Mouse (Mus musculus): ENCODE measurements around the gene Daglb.
"Not testable (repeated sequence)": the region's sequence is repeated elsewhere in the genome, so short reads cannot be mapped to it uniquely, and the experiment has no call there.

Gene Daglb

DNA sequence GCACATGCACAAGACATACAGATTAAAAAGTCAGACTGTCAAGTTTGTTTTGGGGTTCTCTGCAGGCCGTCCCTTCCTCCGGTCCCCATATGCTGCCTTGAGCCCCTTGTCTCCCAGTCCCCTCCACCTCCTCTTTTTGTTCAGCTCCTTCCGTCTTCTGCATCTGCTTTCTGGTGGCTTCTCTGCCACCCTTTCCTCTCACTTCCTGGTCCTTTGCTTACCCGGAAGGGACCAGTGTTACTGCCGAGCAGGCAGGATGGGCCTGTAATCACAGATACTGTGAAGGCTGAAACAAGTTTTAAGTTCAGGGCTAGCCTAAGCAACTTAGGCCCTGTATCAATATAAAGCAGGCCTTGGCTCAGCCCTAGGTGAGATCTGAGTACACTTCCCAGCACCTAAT is 23.6 kb downstream of the Daglb start:
- no peak for DNase-seq

- no peak for DNase-seq
Measured at GRCm38 (mm10) chr5:143489749-143490342, 25.5 kb downstream of the Daglb start.

DNA sequence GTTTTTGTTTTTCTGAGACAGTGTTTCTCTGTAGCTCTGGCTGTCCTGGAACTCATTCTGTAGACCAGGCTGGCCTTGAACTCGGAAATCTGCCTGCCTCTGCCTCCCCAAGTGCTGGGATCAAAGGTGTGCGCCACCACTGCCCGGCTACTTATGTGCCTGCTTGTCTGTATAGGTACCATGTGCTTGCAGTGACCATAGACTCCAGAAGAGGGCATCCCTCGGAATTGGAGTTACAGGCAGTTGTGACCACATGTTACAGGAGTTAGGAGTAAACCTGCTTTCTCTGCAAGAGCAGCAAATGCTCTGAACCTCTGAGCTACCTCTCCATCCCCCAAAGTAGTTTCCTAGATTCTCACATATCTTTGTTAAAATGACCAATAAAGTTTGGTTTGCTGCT is 27.4 kb downstream of the Daglb start:
- no peak for DNase-seq

DNA sequence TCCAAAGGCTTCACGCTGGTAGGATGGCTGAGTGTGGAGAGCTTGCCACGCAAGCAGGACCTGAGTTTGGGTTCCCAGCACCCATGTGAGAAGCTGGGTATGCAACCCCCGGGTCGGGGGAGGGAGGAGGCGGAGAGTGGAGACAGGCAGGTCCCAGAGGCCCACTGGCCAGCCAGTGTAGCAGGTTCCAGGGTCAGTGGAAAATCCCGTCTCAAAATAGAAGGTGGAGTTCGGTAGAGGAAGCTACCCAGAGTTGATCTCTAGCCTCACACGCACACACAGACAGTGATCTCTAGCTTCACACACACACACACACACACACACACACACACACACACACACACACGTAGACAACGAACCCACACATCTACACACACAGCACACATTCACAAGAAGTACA is 28.8 kb downstream of the Daglb start:
- DNase-seq: no peak

GRCm38 (mm10) chr5:143495708-143496107 is 31.3 kb downstream of the Daglb start:
- DNase-seq: no peak

DNA sequence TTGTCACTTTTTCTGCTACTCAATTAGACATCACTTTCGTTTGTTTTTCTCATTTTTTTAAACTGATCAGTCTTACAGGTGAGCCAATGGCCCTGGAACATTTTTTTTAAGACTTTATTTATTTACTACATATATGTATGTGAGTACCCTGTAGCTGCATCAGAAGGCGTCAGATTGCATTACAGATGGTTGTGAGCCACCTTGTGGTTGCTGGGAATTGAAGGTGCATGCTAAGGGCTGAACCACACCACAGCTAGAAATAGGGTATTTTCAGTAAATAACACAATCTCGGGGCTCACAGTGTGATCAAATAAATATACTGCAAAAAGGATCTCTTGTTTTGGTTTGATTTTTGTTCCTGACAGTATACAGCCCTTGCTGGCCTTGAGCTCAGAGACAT is 33.1 kb downstream of the Daglb start:
- no peak for DNase-seq

GRCm38 (mm10) chr5:143499197-143499596 is 34.8 kb downstream of the Daglb start:
- no peak for DNase-seq

DNA sequence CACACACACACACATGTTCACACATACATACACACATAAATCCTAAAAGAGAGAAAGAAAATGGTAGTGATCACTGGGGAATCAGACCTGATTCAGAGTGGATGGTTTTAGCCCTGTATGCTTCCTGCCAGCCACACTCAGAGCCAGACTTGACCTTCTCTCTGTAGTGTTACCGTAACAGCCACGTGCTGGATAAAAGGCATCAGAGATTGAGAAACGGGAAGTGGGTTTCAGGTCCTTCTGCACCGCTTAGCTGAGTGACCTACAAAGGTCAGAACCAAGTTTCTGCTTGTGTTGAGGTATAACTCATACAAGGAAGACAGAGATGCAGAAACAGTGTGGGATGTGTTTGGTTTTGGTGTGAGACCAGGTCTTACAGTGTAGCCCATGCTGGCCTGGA is 35.3 kb downstream of the Daglb start:
- no peak for DNase-seq

DNA sequence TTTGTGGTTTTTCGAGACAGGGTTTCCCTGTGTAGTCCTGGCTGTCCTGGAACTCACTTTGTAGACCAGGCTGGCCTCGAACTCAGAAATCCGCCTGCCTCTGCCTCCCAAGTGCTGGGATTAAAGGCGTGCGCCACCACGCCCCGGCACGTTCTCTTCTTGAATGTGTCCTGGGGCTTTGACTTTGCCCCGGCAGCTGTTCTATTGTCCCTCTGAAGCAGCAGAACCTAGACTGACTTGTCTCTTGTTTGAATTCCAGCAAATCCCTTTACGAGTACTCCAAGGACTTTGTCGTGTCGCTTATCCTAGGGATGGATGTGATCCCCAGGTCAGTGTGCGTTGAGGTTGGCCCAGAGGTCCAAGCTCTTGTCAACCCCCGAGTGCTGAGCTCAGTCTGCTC is 36.3 kb downstream of the Daglb start:
- not testable (repeated sequence) for DNase-seq

DNA sequence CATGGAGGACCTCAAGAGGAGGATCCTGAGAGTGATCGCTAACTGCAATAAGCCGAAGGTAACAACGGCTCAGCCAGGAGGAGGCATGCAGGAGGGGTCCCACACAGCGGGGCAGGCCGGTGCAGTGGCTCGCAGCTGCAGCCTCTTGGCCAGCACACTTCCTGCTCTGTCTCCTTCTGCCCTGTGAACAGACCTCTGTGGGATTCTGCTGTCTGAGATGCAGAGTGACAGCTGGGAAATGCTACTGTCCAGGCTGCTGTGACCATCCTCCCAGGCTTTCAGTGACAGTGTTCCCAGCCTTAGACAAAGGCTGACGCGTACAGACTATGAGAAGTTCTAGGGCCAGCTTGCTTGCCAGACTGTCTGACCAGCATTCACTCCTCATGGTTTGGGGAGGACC is 36.8 kb downstream of the Daglb start:
- no peak for DNase-seq

GRCm38 (mm10) chr5:143501649-143502048 is 37.3 kb downstream of the Daglb start:
- no peak for DNase-seq

GRCm38 (mm10) chr5:143502899-143503557 is 38.6 kb downstream of the Daglb start:
- peak; percentile 71 for DNase-seq

DNA sequence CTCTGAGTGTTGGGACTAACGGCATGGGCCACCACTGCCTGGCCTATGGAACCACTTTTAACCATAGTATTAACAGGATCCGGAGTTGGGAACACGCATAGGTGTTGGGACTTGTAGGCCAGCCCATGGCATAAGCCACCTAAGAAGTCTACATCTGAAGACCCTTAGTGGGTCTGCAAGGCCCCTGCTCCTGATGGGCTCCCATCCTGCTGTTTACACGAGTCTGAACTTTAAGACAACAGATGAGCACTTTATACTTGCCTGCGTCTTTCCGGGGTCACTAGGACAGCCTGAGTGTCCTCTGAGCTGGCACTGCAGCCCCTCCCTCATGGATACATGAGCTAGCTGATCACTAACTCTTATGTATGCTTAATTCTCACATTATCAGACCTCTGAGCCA is 39.4 kb downstream of the Daglb start:
- no peak for DNase-seq

GRCm38 (mm10) chr5:143504453-143504852 is 40.1 kb downstream of the Daglb start:
- no peak for DNase-seq

DNA sequence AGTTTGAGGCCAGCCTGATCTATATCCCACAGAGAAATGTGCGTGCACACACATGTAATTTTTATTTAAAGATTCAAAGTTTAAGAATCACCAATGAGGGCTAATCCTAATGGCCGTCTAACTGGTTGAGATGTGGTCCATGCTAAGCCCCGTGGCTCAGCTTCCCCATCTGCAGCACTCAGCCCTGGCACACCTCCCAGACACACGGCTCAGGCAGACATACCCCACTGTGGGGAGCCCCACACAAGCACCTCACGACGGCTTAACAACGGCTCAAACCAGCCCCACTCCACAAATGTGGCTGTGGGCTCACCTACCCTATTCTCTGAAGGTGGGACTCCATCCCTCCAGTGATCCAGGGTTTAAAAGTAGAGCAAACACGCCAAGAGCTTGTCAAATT is 40.7 kb downstream of the Daglb start:
- no peak for DNase-seq

DNA sequence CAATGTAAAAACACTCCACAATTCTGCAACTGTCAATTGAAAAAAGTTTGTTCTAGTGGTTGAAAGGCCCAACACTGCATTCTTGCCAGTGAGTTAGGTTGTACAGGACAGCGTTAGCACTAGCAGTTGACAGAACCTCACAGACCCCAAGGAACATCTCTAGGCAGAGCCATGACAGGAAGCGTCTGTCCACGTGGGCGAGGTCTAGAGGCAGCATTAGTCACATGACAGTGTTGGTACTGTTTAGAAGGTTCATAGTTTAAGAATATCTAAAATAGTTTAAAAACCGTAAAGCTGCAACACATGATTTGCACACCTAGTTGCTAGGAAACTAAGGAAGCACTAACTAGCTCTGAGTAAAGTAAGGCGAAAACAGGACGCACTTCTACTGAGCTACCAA is 41.2 kb downstream of the Daglb start:
- DNase-seq: no peak

DNA sequence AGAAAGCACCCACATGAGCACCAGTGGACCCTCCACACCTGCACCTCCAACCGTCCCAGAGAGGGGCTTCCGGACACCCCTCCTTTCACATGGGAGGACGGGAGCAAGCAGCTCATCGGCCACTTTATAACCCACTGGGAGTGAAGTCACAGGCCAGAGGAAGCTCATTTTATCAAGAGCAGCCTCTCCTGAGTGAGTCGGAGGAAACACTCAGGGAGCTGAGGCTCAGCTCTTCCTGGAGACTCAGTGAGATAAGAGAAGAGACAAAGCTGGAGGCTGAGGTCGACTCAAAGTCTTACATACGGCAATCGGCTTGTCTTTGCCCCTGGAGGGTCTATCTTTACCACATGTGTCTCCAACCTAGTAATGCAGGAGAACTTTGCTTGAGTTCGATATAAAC is 44.9 kb downstream of the Daglb start:
- DNase-seq: no peak

- no peak for DNase-seq
Measured at GRCm38 (mm10) chr5:143509737-143510136, 45.4 kb downstream of the Daglb start.

GRCm38 (mm10) chr5:143511577-143511976 is 47.2 kb downstream of the Daglb start:
- no peak for DNase-seq

- DNase-seq: no peak
Measured at GRCm38 (mm10) chr5:143512305-143512704, 47.9 kb downstream of the Daglb start.

GRCm38 (mm10) chr5:143514878-143515277 is 50.5 kb downstream of the Daglb start:
- no peak for DNase-seq

DNA sequence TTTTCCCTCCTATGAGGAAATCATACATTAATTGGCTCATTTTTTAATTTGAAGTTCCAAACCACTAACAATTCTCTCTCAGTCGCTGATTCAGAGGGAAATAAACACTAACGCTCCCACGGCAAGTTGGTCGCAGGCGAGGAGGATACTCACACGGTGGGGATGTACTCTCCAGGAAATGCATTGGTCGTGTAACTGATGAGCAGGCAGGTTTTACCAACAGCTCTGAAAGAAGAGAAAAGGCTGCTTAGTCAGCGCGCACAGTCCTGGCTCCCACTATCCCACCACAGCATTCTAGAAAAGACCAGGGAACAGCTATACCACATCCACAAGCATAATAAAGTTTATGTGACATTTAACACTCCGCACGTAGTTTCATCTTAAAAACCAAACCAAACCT is 52.6 kb downstream of the Daglb start:
- DNase-seq: no peak

GRCm38 (mm10) chr5:143517436-143517835 is 53.1 kb downstream of the Daglb start:
- no peak for DNase-seq

DNA sequence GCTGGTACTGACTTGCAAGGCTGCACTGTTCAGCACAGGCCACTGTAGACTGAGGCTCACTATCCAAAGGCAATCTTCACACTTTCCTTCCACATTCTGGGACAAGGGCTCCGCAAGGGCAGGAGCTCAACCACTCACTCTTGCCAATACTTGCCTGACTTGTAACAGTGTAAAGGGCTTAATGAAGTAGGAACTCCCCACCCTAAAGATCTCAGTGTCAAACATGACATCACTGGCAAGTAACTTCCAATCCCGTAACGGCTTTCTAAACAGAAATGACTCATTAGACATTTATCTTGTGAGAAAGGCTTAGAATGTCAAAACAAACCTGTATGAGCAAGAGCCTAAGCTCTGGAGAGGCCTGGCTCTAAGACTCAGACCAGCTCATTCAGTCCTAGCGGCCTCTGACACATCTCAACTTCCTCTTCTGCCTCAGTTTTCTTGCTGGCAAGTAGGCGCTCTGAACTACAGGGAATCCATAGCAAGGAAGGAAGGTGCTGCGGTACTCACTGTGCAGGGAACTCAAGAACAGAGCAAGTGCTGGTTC is 53.7 kb downstream of the Daglb start:
- no peak for DNase-seq

- DNase-seq: peak; percentile 78
Measured at GRCm38 (mm10) chr5:143520415-143520814, 56.0 kb downstream of the Daglb start.

Measured in kidney, adult 9 months (tissue).